Mouse (Mus musculus): Measurements from ENCODE around the gene Arhgef19. TPM values are rescaled to one million over a fixed set of nuclear protein-coding genes. Genes with fewer than 3 reads are reported as not detected.

The Arhgef19 gene
- polyA plus RNA-seq (2015; fragmentation: Nextera tagmentation; extraction: Ambion mirVana): 16.1 and 18.9 TPM in 2 replicates

DNA sequence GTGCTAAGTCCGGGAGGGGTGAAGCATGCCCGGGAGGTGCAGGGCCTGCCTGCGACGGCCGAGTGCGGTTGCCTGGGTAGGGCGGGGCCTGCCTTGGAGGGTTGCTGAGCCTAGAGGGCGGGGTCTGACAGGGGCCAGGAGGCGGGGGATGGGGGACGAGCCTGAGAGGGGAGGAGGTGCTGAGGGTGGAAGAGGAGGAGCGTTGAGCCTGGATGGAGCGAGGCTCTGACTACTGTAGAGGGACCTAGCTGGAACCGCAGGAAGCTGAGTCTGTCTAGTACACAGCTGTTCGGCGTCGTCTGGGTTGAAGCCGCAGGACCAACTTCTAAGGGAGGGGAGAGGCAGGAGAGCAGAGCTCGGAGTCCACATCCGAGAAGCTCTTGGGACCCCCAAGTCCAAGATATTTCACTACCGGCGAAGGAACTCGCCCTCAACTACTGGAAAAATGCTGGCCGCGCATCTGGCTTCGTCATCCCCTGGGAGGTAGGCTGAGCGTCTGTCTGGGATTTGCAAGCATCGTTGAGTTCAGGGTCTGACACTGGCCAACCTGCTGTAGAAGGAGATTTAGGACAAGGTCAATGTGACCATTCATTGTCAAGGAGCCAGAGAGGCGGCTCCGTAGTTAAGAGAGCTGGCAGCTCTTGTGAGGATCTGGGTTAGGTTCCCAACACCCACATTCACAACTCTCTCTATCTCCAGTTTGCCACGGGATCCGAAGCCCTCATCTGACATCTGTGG is at the start of gene Arhgef19:
Gene Arhgef19 (plus strand): TSS at position 112 of the 738 bp plus-strand sequence.
- WGBS: under 1% methylated on average over 31 of the region's 31 CpGs
- no peaks in the 10 kb centered on the region for H3K27me3 ChIP-seq (ENCODE audit: control insufficient read depth, insufficient read depth, low read length)
- ATAC-seq (ENCODE audit: insufficient read depth, low FRiP score): peak; percentile 91
- peak within 1 kb of the TSS; percentile 68 for H3K9ac ChIP-seq (ENCODE audit: low read length)
- no peaks in the 10 kb centered on the region for H3K9me3 ChIP-seq (replicated peaks; ENCODE audit: control insufficient read depth, low read length)
- H3K36me3 ChIP-seq (ENCODE audit: control insufficient read depth, insufficient read depth, low read length): no peaks in the 10 kb centered on the region
- H3K4me2 ChIP-seq (ENCODE audit: low read depth, low read length): peak within 1 kb of the TSS; percentile 85
- H3K4me1 ChIP-seq (ENCODE audit: control insufficient read depth, insufficient read depth, low read length): peaks cover 41% of the 10 kb centered on the region
- peak within 1 kb of the TSS; percentile 80 for H3K27ac ChIP-seq (ENCODE audit: low read length)
- H3K4me3 ChIP-seq (replicated peaks; ENCODE audit: low read length): peak within 1 kb of the TSS; percentile 54

DNA sequence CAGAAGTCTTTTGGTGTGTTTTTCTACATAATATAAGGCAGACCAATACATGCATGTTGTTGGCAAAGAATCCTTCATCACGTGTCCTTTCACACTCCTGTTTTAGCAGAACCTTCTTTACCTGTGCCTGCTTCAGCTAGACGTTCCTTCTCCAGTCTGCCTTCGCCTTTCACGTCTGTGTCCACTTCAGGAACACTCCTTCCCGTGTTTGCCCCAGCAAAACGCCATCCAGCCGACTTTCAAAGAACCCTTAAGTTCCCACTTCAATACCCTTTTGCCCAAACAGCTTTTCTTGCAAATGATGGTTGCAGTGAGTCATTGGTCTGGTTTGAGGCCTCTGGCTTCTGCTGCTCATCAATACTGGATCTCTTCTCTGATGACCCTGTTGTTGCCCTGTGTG is 48.0 kb upstream of the Arhgef19 start:
- Histone ChIP-seq H3K9ac (ENCODE audit: low read length) (no peak overlapping the region), H3K4me3 (replicated peaks; ENCODE audit: low read length) (no peak overlapping the region), H3K4me2 (ENCODE audit: low read depth, low read length) (no peak overlapping the region), H3K27ac (ENCODE audit: low read length) (no peak overlapping the region), H3K4me1 (ENCODE audit: control insufficient read depth, insufficient read depth, low read length) (peaks cover 7% of the 10 kb centered on the region; the same call in 1 of the 2 replicates), H3K27me3 (ENCODE audit: control insufficient read depth, insufficient read depth, low read length) (no peaks in the 10 kb centered on the region), H3K36me3 (ENCODE audit: control insufficient read depth, insufficient read depth, low read length) (peaks cover 8% of the 10 kb centered on the region; the same call in 1 of the 2 replicates), H3K9me3 (replicated peaks; ENCODE audit: control insufficient read depth, low read length) (no peaks in the 10 kb centered on the region)
- no peak for ATAC-seq (ENCODE audit: insufficient read depth, low FRiP score)
- 89% methylated on average over 7 of the region's 7 CpGs for WGBS

DNA sequence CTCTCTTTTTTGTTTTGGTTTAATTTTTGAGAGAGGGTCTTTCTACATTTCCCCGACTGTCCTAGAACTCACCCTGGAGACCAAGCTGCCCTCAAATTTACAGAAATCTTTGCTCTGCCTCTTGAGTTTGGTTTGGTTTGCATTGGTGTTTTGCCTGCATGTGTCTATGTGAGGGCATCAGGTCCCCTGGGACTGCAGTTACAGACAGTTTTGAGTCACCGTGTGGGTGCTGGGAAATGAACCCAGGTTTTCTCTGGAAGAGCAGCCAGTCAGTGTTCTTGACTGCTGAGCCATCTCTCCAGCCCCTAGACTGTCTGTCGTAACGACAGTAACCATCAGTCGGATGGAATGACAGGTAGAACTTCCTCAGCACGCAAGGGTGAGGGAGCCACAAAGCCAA is 44.7 kb upstream of the Arhgef19 start:
- H3K4me1 ChIP-seq (ENCODE audit: control insufficient read depth, insufficient read depth, low read length): no peaks in the 10 kb centered on the region
- H3K4me3 ChIP-seq (replicated peaks; ENCODE audit: low read length): no peak overlapping the region
- H3K9me3 ChIP-seq (replicated peaks; ENCODE audit: control insufficient read depth, low read length): 0 out of 2 replicates have a peak, but pooled peaks cover 3% of the 10 kb centered on the region
- no peaks in the 10 kb centered on the region for H3K27me3 ChIP-seq (ENCODE audit: control insufficient read depth, insufficient read depth, low read length)
- H3K36me3 ChIP-seq (ENCODE audit: control insufficient read depth, insufficient read depth, low read length): peaks cover 22% of the 10 kb centered on the region
- no peak overlapping the region for H3K9ac ChIP-seq (ENCODE audit: low read length)
- H3K4me2 ChIP-seq (ENCODE audit: low read depth, low read length): no peak overlapping the region
- WGBS: 90% methylated on average over 6 of the region's 6 CpGs
- ATAC-seq (ENCODE audit: insufficient read depth, low FRiP score): no peak
- no peak overlapping the region for H3K27ac ChIP-seq (ENCODE audit: low read length)

DNA sequence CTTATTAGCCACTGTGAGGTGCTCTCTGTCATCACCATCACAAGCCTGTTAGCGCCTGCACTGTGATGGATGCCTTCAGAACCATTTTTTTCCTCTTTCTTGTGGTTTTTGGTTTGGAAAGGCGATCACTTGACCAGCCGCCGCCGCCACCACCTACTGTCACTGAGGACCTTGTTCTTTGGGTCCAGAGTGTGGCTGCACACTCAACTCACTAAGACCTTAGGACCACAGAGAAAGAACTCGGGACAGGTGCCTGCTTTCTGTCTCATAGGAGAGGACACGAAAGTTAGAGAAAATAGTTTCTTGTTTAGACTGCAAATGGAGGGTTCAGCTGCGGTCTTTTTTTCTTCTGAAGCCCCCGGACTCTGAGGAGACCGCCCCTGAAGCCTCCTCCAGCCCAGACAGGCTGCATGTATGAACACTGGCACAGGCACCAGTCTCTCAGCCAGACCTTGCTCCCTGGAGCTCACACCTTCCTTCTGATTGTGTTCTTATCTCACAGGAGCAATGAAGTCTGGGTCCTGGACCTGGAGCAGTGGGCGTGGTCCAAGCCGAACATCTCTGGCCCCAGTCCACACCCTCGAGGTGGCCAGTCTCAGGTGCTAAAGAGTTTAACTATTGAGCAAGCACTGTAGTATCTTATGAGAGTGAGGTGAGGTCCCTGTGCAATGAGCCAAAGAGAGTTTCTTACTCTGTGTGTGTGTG is 42.2 kb upstream of the Arhgef19 start:
- 94% methylated on average over 13 of the region's 13 CpGs for WGBS

DNA sequence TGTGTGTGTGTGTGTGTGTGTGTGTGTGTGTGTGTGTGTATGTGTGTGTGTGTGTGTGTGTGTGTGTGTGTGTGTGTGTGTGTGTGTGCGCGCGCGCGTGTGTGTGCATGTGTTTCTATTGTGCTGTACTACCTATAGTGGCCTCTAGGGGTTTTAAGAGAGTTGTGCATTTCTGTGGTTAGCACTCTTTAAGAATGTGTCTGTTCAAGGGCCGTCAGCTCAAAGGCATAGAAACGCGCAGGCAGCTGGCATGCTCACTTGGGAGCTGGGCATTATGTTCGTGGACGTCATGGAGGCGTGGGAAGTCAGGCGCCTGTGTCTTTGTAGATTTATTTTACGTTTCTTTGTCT is 41.6 kb upstream of the Arhgef19 start:
- ATAC-seq (ENCODE audit: insufficient read depth, low FRiP score): no peak
- H3K4me2 ChIP-seq (ENCODE audit: low read depth, low read length): no peak overlapping the region
- H3K27me3 ChIP-seq (ENCODE audit: control insufficient read depth, insufficient read depth, low read length): no peaks in the 10 kb centered on the region
- H3K9me3 ChIP-seq (replicated peaks; ENCODE audit: control insufficient read depth, low read length): 0 out of 2 replicates have a peak, but pooled peaks cover 3% of the 10 kb centered on the region
- no peak overlapping the region for H3K27ac ChIP-seq (ENCODE audit: low read length)
- no peaks in the 10 kb centered on the region for H3K4me1 ChIP-seq (ENCODE audit: control insufficient read depth, insufficient read depth, low read length)
- peaks cover 26% of the 10 kb centered on the region for H3K36me3 ChIP-seq (ENCODE audit: control insufficient read depth, insufficient read depth, low read length)
- H3K4me3 ChIP-seq (replicated peaks; ENCODE audit: low read length): no peak overlapping the region
- no peak overlapping the region for H3K9ac ChIP-seq (ENCODE audit: low read length)
- 99% methylated on average over 13 of the region's 13 CpGs for WGBS

More for the DNA sequence above, 42.2 kb upstream of the Arhgef19 start:
- Histone ChIP-seq H3K27ac (ENCODE audit: low read length) (no peak overlapping the region), H3K27me3 (ENCODE audit: control insufficient read depth, insufficient read depth, low read length) (no peaks in the 10 kb centered on the region), H3K4me2 (ENCODE audit: low read depth, low read length) (no peak overlapping the region), H3K4me1 (ENCODE audit: control insufficient read depth, insufficient read depth, low read length) (no peaks in the 10 kb centered on the region), H3K9ac (ENCODE audit: low read length) (no peak overlapping the region), H3K9me3 (replicated peaks; ENCODE audit: control insufficient read depth, low read length) (0 out of 2 replicates have a peak, but pooled peaks cover 3% of the 10 kb centered on the region), H3K36me3 (ENCODE audit: control insufficient read depth, insufficient read depth, low read length) (peaks cover 26% of the 10 kb centered on the region), H3K4me3 (replicated peaks; ENCODE audit: low read length) (no peak overlapping the region)
- ATAC-seq (ENCODE audit: insufficient read depth, low FRiP score): peak; percentile 60

DNA sequence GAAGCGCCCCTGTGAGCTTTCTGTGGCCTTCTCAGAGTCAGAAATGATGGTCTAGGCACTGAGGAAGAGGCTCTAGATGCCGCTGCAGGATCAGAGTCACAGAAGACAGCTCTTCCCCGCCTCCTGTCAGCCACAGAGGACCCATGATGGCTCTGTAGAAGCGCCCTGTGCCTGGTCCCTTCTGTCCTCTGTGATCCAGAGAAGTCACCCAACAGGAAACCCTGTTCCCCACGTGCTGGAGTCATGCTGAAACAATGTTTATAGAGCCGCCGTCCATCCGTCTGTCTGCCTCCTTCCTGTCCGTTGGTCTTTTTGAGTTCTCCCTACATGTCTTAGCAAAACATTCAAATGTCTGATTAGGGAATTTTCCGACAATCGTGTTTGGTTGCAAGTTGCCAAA is 38.4 kb upstream of the Arhgef19 start:
- no peaks in the 10 kb centered on the region for H3K4me1 ChIP-seq (ENCODE audit: control insufficient read depth, insufficient read depth, low read length)
- H3K4me2 ChIP-seq (ENCODE audit: low read depth, low read length): no peak overlapping the region
- H3K27ac ChIP-seq (ENCODE audit: low read length): peak overlapping the region; percentile 42; the same call in 1 of the 2 replicates
- ATAC-seq (ENCODE audit: insufficient read depth, low FRiP score): no peak
- H3K9me3 ChIP-seq (replicated peaks; ENCODE audit: control insufficient read depth, low read length): 0 out of 2 replicates have a peak, but pooled peaks cover 3% of the 10 kb centered on the region
- WGBS: 64% methylated on average over 11 of the region's 11 CpGs
- H3K9ac ChIP-seq (ENCODE audit: low read length): no peak overlapping the region
- H3K4me3 ChIP-seq (replicated peaks; ENCODE audit: low read length): no peak overlapping the region
- no peaks in the 10 kb centered on the region for H3K27me3 ChIP-seq (ENCODE audit: control insufficient read depth, insufficient read depth, low read length)
- H3K36me3 ChIP-seq (ENCODE audit: control insufficient read depth, insufficient read depth, low read length): peaks cover 18% of the 10 kb centered on the region

DNA sequence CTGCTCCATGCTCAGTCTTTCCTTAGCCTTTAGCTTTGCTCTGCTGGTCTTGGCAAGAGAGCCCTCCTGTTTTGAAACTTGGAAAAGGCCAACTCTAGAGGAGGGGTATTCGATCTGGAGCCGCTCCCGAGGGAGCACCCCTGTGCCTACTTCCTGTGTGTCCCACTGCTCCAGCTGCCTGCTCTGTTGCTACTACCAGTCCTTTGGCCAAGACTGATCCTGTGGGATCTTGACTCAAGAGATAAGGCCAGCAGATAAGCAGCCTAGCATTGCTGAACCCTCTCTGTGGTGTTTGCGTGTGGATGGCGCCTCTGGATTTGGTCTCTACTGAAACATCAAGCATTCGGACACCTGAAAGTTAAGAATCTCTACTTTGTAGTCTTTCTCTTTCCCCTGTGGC is 37.1 kb upstream of the Arhgef19 start:
- H3K27me3 ChIP-seq (ENCODE audit: control insufficient read depth, insufficient read depth, low read length): no peaks in the 10 kb centered on the region
- H3K27ac ChIP-seq (ENCODE audit: low read length): no peak overlapping the region
- peaks cover 13% of the 10 kb centered on the region for H3K36me3 ChIP-seq (ENCODE audit: control insufficient read depth, insufficient read depth, low read length)
- 0 out of 2 replicates have a peak, but pooled peaks cover 2% of the 10 kb centered on the region for H3K9me3 ChIP-seq (replicated peaks; ENCODE audit: control insufficient read depth, low read length)
- no peak overlapping the region for H3K9ac ChIP-seq (ENCODE audit: low read length)
- 88% methylated on average over 6 of the region's 6 CpGs for whole genome bisulfite sequencing
- no peaks in the 10 kb centered on the region for H3K4me1 ChIP-seq (ENCODE audit: control insufficient read depth, insufficient read depth, low read length)
- H3K4me2 ChIP-seq (ENCODE audit: low read depth, low read length): no peak overlapping the region
- no peak for ATAC-seq (ENCODE audit: insufficient read depth, low FRiP score)
- H3K4me3 ChIP-seq (replicated peaks; ENCODE audit: low read length): no peak overlapping the region

DNA sequence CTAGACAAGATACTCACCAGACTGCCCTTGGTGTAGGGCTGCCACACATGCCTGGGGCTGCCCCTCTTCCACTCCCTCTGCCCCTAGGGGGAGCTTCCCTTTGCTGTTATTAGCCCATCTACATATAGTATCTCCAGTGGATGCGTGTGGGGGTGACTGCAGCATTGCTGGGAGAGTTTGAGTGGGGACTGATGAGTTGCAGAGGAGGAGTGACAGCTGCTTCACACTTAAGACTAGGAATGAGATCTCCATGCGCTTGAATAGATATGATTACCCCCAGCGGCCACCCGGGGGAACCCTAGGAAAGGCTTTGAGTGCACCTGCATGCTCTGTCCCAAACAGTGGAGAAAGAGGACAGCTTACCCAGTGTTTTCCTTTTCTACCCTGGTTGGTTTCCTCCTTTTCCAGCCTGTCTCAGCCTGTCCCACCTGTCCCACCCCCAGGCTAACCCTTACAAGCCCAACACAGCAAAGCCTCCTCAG is 34.7 kb upstream of the Arhgef19 start:
- 58% methylated on average over 4 of the region's 4 CpGs for WGBS
- Histone ChIP-seq H3K9ac (ENCODE audit: low read length) (no peak overlapping the region), H3K27me3 (ENCODE audit: control insufficient read depth, insufficient read depth, low read length) (no peaks in the 10 kb centered on the region), H3K4me2 (ENCODE audit: low read depth, low read length) (no peak overlapping the region), H3K27ac (ENCODE audit: low read length) (peak overlapping the region; percentile 12; the same call in 1 of the 2 replicates), H3K4me1 (ENCODE audit: control insufficient read depth, insufficient read depth, low read length) (no peaks in the 10 kb centered on the region), H3K4me3 (replicated peaks; ENCODE audit: low read length) (no peak overlapping the region), H3K36me3 (ENCODE audit: control insufficient read depth, insufficient read depth, low read length) (0 out of 2 replicates have a peak, but pooled peaks cover 4% of the 10 kb centered on the region), H3K9me3 (replicated peaks; ENCODE audit: control insufficient read depth, low read length) (no peaks in the 10 kb centered on the region)
- peak; percentile 75; the same call in 1 of the 2 replicates for ATAC-seq (ENCODE audit: insufficient read depth, low FRiP score)

DNA sequence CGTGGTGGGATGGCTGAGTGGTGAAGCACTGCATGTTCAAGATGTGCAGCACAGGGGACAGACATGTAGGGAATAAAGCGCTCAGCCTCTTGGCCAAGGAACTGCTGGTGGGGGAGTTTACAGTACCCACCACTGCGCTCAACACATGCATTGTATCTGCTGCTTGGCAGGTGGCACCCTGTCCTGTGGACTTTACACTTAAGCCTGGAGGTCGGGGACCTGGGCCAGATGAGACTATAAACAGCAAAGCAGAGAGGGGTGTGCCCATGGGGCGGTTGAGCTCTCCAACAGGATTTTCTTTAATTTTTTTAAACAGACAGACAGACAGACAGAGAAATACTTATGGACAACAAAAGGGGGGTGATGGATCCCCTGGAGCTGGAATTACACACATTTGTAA is 32.2 kb upstream of the Arhgef19 start:
- 83% methylated on average over 5 of the region's 5 CpGs for WGBS
- H3K27me3 ChIP-seq (ENCODE audit: control insufficient read depth, insufficient read depth, low read length): no peaks in the 10 kb centered on the region
- no peak for ATAC-seq (ENCODE audit: insufficient read depth, low FRiP score)
- no peak overlapping the region for H3K9ac ChIP-seq (ENCODE audit: low read length)
- no peaks in the 10 kb centered on the region for H3K9me3 ChIP-seq (replicated peaks; ENCODE audit: control insufficient read depth, low read length)
- H3K27ac ChIP-seq (ENCODE audit: low read length): no peak overlapping the region
- no peak overlapping the region for H3K4me2 ChIP-seq (ENCODE audit: low read depth, low read length)
- no peaks in the 10 kb centered on the region for H3K36me3 ChIP-seq (ENCODE audit: control insufficient read depth, insufficient read depth, low read length)
- H3K4me3 ChIP-seq (replicated peaks; ENCODE audit: low read length): no peak overlapping the region
- H3K4me1 ChIP-seq (ENCODE audit: control insufficient read depth, insufficient read depth, low read length): peaks cover 6% of the 10 kb centered on the region; the same call in 1 of the 2 replicates

Data from stomach, embryonic 16.5 days (tissue).